Mouse (Mus musculus) left cerebral cortex, adult 9 months (tissue): Measurements from ENCODE around the gene Plppr1.

Source experiments
- DNase-seq, 2 experiments: peaks; one replicate each; pipeline ENCODE4 v3.0.0; 2022; ENCODE audit warnings: low spot score in 2 of 2

Gene Plppr1

GRCm38 (mm10) chr4:49059021-49059401 is at the start of gene Plppr1:
TSS of gene Plppr1 (plus strand) at chr4:49059273.
- DNase-seq, result peak in 1 of 2 experiments; percentile 31

DNA sequence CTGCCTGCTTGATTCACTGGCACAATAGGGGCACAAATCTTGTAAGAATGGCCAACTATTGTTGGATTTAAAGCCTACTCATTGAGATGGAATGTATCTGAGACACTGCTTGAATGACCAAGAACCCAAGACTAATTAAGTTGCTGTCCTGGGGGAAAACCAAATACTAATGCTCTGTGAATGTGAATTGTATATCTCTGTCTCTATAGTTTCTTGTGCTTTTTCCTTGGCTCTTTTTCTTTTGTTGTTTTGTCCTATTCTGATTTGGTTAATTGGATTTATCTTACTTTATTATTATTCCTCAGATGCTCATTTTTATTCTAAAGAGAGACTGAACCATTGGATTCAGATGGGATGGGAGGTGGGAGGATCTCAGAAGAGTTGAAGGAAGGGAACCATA is 42.4 kb upstream of the Plppr1 start:
- DNase-seq, result no peak

- DNase-seq, result no peak
Measured at GRCm38 (mm10) chr4:49023221-49023620, 35.9 kb upstream of the Plppr1 start.

- DNase-seq, result no peak
Measured at GRCm38 (mm10) chr4:49038311-49038710, 20.8 kb upstream of the Plppr1 start.

GRCm38 (mm10) chr4:49039854-49040253 is 19.2 kb upstream of the Plppr1 start:
- no peak for DNase-seq

DNA sequence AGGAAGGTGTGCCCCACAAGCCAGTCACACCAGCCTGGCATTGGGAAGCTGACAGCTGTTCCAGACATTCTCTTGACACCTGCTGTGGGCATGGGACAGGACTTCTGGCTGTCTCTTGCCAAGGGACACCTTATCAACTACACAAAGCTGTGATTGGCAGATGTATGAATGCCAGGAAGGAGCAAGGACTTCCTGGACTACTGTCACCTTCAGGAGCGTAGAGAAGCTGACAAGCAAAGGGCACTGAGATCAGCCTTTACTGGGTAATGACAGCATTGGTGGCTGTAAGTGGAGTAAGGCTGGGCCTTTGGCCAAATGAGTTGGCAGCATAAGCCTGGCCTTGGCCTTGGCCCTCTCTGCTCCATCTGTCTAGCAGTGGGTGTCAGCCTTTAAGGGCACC is 17.4 kb upstream of the Plppr1 start:
- DNase-seq, result no peak

DNA sequence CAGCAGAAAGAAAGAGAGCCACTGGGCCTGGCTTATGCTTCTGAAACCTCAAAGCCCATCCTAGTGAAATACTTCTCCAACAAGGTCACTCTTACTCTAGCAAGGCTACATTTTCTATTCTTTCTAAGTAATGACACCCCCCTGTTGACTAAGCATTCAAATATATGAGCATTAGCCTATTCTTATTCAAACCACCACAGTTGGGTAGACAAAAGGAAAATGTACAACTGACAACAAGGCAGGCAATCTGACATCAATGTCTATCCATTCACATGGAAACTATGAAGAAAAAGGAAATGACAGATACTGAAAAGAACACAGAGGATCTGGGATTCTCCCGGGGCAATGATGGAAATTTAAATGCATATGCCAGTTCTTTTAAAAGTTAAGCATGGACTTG is 8.4 kb upstream of the Plppr1 start:
- DNase-seq, result no peak

- DNase-seq, result no peak
Measured at GRCm38 (mm10) chr4:49057916-49058315, 1.2 kb upstream of the Plppr1 start.

DNA sequence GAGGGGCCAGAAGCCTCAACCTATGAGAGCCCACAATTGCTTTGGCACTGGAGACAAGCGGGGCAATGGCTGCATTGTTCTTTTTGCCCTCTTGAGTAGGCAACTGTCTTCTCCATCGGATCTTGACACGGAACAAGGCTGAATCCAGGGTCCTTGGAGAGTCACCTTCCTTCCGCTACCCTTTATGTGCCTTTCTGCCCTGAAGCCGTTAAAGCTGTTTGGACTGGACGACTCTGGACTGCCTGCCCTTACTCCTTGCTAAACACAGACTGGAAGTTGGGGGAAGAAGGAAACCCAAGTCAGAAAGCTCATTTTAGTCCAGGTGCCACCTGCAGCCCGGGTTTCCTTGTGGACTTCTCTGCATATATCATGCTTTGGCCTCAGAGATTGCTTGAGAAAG is 516 bp upstream of the Plppr1 start:
- no peak for DNase-seq

DNA sequence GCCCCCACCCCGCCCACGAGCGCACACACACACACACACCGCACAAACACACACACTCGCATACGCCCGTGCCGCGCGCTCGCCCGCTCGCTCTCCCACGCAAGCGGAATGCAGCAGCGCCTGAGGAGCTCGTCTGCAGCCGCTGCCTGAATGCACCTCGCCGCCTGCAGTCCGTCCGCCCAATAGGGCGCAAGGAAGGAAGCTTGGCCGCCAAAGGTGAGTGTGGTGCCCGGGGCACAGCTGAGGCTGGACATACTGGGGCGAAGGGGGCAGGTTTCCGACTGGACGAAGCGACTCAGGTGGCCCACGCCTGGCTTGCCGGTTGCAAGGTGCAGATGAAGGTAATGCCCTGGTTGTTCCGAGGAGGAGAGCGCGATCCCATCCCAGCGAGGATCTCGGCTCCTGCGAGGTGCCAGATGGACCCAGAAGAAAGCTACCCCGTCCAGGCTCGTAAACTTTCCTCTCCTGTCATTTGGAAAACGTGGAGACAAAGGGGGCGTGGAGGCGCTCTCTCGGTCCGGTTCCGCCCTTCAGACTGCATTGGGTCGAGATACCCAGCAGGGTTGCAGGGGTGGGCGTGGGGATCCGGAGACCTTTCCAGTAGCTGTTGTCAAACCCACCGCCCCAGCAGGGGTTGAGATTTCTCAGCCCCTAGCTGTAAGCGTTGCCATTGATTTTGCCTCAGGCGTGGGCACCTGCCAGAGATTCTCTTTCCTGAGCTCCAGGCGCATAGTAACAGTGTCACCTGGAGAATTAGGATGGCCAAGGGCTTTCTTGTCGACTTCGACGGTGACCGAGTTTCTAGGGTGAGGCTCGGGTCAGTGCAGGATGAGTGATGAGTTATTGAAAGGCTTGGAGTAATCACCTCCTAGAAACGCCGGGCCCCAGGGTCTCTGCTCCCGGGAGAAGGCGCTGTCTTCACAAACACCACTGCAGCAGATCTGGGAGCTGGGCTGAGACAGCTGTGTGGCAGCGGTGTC is 619 bp downstream of the Plppr1 start:
- DNase-seq, result peak in 1 of 2 experiments; percentile 39

- no peak for DNase-seq
Measured at GRCm38 (mm10) chr4:49069471-49069870, 10.4 kb downstream of the Plppr1 start.

- DNase-seq, result peak in 1 of 2 experiments; percentile 69
Measured at GRCm38 (mm10) chr4:49072886-49073285, 13.8 kb downstream of the Plppr1 start.

DNA sequence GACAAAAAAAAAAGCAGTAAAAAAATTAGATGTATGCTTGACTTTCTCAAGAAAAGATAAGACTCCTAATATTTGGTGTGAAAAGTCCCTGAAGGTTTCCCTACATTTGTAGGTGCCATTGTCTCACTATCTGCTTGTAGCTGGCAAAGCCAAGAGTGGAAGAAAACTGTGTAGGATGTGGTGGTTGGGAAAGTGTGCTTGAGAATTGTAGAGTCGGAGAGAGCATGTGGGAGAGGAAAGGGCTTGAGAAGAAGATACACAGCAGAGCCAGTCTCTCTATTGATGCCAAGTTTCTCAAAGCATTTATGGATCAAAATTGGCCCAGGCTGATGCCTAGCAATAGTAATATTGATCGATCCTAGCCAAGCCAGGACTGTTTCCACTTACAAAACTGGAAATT is 16.8 kb downstream of the Plppr1 start:
- DNase-seq, result no peak

- DNase-seq, result no peak
Measured at GRCm38 (mm10) chr4:49079399-49079798, 20.3 kb downstream of the Plppr1 start.

GRCm38 (mm10) chr4:49088205-49088604 is 29.1 kb downstream of the Plppr1 start:
- no peak for DNase-seq

DNA sequence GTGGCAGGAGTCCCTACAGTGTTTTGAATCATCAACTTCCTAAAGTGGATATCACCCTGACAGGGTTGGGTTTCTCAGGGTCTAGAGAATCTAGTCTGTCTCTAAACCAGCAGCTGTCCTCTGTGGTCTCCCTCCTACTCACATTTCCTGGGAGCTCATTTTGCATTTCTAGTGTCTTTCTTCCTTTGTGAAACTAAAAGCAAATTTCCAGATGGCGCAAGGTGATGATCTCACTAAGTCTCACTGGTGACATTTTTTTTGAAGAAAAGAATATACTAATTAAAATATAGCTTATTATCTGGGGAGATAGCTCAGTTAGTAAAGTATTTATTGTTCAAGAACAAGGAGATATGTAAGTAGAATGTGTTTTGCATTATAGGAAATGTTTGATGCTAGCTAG is 31.4 kb downstream of the Plppr1 start:
- DNase-seq, result no peak

- no peak for DNase-seq
Measured at GRCm38 (mm10) chr4:49099448-49099847, 40.4 kb downstream of the Plppr1 start.

DNA sequence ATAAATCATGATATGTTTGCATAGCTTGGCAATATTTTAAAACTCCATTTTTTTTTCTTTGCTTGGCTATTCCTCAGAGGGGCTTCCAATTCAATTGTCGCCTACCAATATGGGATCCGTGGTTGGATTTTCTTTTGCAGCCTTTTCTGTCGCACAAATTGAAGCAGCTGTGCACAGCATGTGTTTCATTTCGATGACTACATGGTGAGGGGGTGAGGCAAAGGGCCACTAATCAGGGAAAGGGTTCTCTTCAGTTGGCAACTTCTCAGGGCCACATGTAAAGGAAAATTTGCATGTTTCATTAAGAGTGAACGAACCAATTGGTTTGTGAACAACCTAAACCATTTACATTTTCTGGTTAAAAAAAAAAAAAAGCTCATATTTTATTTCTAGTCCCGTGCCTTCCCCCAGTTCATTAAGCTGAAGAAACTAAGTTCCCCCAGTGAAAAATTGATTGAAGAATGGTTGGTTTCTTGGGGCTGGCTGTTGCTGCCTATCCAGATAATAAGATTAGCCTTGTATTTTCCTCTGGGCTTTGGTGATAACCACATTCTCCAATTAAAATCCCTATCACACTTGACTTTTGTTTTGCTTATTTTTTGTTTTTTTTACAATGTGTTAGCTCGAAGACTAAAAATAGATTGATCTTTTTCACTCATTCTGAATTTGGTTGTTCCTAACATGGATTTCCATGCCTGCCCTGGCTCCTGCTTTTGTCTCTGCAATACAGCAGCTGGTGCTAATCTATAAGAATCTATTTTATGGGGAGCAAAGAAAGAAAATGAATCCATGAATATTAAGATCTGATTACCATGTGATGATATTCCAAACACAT is 43.1 kb downstream of the Plppr1 start:
- DNase-seq, result no peak

DNA sequence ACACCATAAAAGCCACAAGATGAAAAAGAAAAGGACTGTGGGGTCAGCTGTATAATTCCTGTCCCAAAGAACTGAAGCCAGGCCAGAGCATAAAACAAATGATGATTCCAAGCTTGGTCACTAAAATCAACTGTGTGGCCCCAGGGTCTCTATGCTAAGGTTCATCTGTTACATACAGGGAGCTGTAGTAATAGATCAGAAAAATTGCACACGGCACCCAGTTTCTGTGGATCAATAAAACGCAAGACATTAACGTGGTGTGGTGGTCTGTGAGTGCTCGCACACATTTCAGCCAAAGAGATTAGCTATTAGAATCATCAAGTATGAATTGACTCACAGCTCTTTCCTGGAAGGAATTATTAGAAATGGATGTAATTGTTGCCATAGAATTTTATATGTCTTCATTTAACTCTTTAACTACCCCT is 43.7 kb downstream of the Plppr1 start:
- DNase-seq, result no peak

GRCm38 (mm10) chr4:49104860-49105259 is 45.8 kb downstream of the Plppr1 start:
- DNase-seq, result no peak

DNA sequence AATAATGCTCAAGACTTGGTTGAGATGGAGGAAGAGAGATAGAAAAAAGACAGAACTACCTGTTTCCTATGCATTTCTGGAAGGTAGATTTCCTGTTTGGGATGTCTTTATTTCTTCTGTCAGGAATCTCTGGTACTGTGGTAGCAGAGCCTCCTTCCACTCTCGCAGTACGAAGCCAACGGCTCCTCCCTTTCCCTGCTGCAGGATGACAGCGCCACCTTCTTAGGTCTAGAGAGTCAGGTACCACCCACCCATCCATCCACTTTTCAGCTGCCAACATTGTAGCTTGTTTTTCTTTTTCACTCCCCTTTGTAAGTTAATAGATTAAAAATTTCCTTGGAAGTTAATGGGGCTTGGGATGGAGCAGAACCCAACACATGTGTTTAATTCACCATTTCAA is 48.8 kb downstream of the Plppr1 start:
- no peak for DNase-seq

DNA sequence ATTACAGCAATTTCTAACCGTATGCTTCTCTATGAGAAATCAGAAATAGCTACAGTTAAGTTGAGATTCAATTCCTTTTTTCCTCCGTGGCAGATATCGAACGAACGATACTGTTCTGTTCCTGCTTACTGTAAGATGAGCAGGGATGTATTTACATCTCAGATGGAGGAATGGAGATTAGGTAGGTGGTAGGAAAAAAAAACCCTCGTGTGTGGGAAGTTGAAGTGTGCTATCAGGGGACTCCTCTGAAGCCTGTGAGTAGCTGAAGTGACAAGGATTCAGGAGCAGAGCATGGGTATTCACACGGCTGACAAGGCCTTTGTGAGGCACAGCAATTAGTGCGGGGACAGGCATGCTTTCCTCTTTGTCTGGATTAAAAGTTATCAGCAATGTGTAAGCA is 49.3 kb downstream of the Plppr1 start:
- DNase-seq, result peak; percentile 33 to 61

GRCm38 (mm10) chr4:49109989-49110388 is 50.9 kb downstream of the Plppr1 start:
- no peak for DNase-seq
